Mouse (Mus musculus) midbrain, embryonic 12.5 days (tissue): ENCODE data around the gene Reg3g. TPM values are rescaled to one million over a fixed set of nuclear protein-coding genes. Genes with fewer than 3 reads are reported as not detected.
"Not testable (repeated sequence)": the region's sequence is repeated elsewhere in the genome, so short reads cannot be mapped to it uniquely, and the experiment has no call there.

Source experiments
- ATAC-seq: fragments of 200-750 bp; cut with Nextera tagmentation; 2 replicates; pipeline ENCODE4 v1.8.0; 2017; ENCODE audit warnings: low read depth, moderate TSS enrichment, moderate library complexity; ENCODE audit not compliant: low FRiP score
- H3K27ac ChIP-seq: fragments of 300-500 bp; sonication (generic); replicated peaks from 2 replicates; pipeline ENCODE4 v1.5.1; 2016; ENCODE audit warnings: mild to moderate bottlenecking
- H3K27me3 ChIP-seq: fragments of 300-500 bp; sonication (generic); 2 replicates; pipeline ENCODE4 v1.6.1; 2016; ENCODE audit warnings: mild to moderate bottlenecking
- H3K36me3 ChIP-seq: fragments of 300-500 bp; sonication (generic); 2 replicates; pipeline ENCODE4 v1.6.1; 2016
- H3K4me1 ChIP-seq: fragments of 300-500 bp; sonication (generic); 2 replicates; pipeline ENCODE4 v1.6.1; 2016
- H3K4me2 ChIP-seq: fragments of 300-500 bp; sonication (generic); replicated peaks from 2 replicates; pipeline ENCODE4 v1.6.1; 2016; ENCODE audit warnings: mild to moderate bottlenecking, moderate library complexity
- H3K4me3 ChIP-seq: fragments of 300-500 bp; sonication (generic); 2 replicates; pipeline ENCODE4 v1.5.1; 2016; ENCODE audit warnings: mild to moderate bottlenecking
- H3K9ac ChIP-seq: fragments of 300-500 bp; sonication (generic); replicated peaks from 2 replicates; pipeline ENCODE4 v1.6.1; 2016; ENCODE audit warnings: mild to moderate bottlenecking, moderate library complexity
- H3K9me3 ChIP-seq: fragments of 300-500 bp; sonication (generic); 2 replicates; pipeline ENCODE4 v1.6.1; 2016; ENCODE audit warnings: mild to moderate bottlenecking
- WGBS: fragments of 180-500 bp; shearing (Covaris S2); methylation state at CpG from one replicate; pipeline ENCODE4 v1.1.7; 2016; 5-methylcytosine and 5-hydroxymethylcytosine counted together
- polyA plus RNA-seq: library from polyadenylated mRNA; unstranded; fragments of >200 nt; fragmentation: Nextera tagmentation; extraction: Ambion mirVana; gene quantifications from 2 replicates; pipeline ENCODE4 v1.2.1, GENCODE M21; 2016

The Reg3g gene
- polyA plus RNA-seq, 1 experiment from 2014 or later = not detected

DNA sequence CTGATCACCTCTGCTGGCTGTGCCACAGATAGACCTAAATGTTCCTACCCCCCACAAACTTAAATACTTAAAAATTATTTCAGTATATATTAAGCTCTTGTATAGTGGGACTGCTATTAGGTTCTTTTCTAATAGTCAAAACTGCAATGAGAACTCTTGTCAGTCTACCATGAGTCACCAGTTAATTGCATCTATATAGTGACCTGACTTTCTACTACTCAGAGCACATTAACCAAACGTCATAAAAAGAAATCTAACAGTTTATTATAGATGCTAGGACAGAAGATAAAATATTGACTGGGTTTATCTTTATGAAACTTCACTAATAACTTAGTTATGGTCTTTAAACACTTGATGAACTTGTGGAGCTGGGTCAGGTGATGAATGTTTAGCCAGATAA lies 21.5 kb downstream of the Reg3g start:
- H3K27ac ChIP-seq = no peak overlapping the region
- no peak overlapping the region for H3K4me2 ChIP-seq
- no peak overlapping the region for H3K9ac ChIP-seq
- no peaks in the 10 kb centered on the region for H3K36me3 ChIP-seq
- H3K9me3 ChIP-seq = no peaks in the 10 kb centered on the region
- no peak for ATAC-seq
- H3K4me1 ChIP-seq = no peaks in the 10 kb centered on the region
- no peak overlapping the region for H3K4me3 ChIP-seq
- no peaks in the 10 kb centered on the region for H3K27me3 ChIP-seq
- 73% methylated on average over 1 of the region's 1 CpGs for WGBS

DNA sequence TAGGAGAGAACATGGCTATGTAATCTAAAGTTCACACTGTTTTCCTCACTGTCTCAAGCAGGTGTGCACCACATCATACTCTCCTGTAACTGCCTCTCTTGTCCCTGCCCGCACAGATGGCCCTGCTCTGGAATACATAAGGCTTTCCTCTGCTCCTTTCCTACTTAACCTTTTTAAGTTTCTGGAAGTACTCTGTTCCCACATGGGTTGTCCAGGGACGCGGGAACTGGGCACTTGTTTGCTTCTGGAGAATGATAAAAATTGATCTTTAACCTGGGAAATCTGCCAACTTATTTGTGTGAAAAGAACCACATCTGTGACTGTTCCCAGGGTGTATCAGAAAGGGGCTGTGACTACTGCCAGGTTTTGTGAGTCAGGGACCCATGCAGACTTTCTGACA lies 43.2 kb downstream of the Reg3g start:
- H3K36me3 ChIP-seq = no peaks in the 10 kb centered on the region
- H3K4me1 ChIP-seq = no peaks in the 10 kb centered on the region
- no peak overlapping the region for H3K9ac ChIP-seq
- H3K9me3 ChIP-seq = no peaks in the 10 kb centered on the region
- no peak for ATAC-seq
- H3K27ac ChIP-seq = no peak overlapping the region
- WGBS = 92% methylated on average over 3 of the region's 3 CpGs
- H3K4me2 ChIP-seq = no peak overlapping the region
- no peaks in the 10 kb centered on the region for H3K27me3 ChIP-seq
- H3K4me3 ChIP-seq = no peak overlapping the region

DNA sequence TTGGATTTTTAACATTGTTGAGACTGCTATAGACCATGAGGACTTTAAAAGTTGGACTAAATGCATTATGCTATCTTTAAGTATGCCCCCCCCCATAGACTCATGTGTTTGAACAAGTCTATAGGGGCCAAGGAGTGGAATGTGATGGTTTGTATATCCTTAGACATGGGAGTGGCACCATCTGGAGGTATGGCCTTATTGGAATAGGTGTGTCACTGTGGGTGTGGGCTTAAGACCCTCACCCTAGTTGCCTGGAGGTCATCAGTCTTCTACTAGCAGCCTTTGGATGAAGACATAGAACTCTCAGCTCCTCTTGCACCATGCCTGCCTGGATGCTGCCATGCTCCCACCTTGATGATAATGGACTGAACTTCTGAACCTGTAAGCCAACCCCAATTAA lies 46.3 kb downstream of the Reg3g start, which contains the start of gene Reg1:
Gene Reg1, plus strand, starts transcription at position 301 of the 400 bp plus-strand sequence.
- not testable (repeated sequence) for ATAC-seq

More for the DNA sequence above, 46.3 kb downstream of the Reg3g start, which contains the start of gene Reg1:
- not testable (repeated sequence) for H3K4me1 ChIP-seq, H3K36me3 ChIP-seq, H3K27ac ChIP-seq, H3K9me3 ChIP-seq, H3K4me3 ChIP-seq, H3K4me2 ChIP-seq, H3K9ac ChIP-seq, H3K27me3 ChIP-seq

Other genes with a start within 250 kb of the Reg3g start
- gene Reg3b, start 98.2 kb downstream of the Reg3g start, polyA plus RNA-seq = not detected in 2 replicates
- not detected in 2 replicates for gene Reg3d, start 90.0 kb downstream of the Reg3g start, polyA plus RNA-seq
- gene Reg3a, start 88.2 kb downstream of the Reg3g start, polyA plus RNA-seq = not detected in 2 replicates
- not detected in 2 replicates for gene Reg2, start 73.2 kb downstream of the Reg3g start, polyA plus RNA-seq
- not detected in 2 replicates for gene Reg1, start 46.2 kb downstream of the Reg3g start, polyA plus RNA-seq